Mouse (Mus musculus): Measurements from ENCODE around the gene Mydgf.

DNA sequence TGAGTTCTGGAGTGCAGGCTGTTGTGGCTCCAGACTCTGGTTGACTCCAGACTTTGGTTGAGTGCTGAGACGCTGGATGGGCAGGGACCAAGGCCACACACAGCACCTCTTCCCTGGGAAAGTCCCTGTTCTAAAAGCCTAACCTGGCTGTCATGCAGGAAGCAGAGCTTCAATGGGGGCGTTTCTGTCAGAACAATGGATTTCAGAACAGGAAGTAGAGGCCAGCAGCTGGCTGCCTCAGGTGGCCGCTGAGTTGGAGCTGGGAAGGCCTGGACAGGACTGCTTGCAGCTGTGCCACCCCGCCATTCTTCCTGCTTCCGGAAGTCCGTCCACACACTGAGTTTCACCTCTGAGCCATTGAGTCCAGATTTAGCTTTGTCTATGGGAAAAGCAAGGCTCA lies 13.9 kb downstream of the Mydgf start:
- TF ChIP-seq CTCF (IDR thresholded peaks at IDR 0.05; ENCODE audit: control insufficient read depth, insufficient read depth, insufficient replicate concordance, low read depth, low read length) = no peak
- TF ChIP-seq POLR2A (IDR thresholded peaks at IDR 0.05; ENCODE audit: control insufficient read depth, low read depth, low read length) = no peak
